ENCODE assay signal across 8 mouse cellular contexts in genomic region chr4:130878273-130879047, GRCm38 (mm10). TPM values are rescaled to one million over a fixed set of nuclear protein-coding genes. Genes with fewer than 3 reads are reported as not detected.
DNase-seq lines count a peak whose midpoint lies in the region; ATAC-seq and TF ChIP-seq lines count a peak whose summit lies in the region.

No protein-coding gene starts in this region.

- peaks cover 58% of the 10 kb centered on the region for H3K4me1 ChIP-seq in forebrain, embryonic 10.5 days
- H3K4me1 ChIP-seq in heart, embryonic 15.5 days (replicated peaks), result peaks cover 25% of the 10 kb centered on the region
- 0 out of 2 replicates have a peak, but pooled peaks cover 2% of the 10 kb centered on the region for H3K4me1 ChIP-seq in liver, embryonic 13.5 days (replicated peaks)
- H3K4me1 ChIP-seq in neural tube, embryonic 11.5 days (ENCODE audit: control insufficient read depth, insufficient read depth, low read length), result peaks cover 5% of the 10 kb centered on the region
- peaks cover 19% of the 10 kb centered on the region for H3K4me1 ChIP-seq in stomach, embryonic 16.5 days (ENCODE audit: control insufficient read depth, insufficient read depth, low read length)

- no peak overlapping the region for H3K4me3 ChIP-seq in C2C12 (ENCODE audit: insufficient read depth, poor library complexity, severe bottlenecking)
- peak overlapping the region; percentile 41 for H3K4me3 ChIP-seq in forebrain, embryonic 10.5 days
- H3K4me3 ChIP-seq in heart, embryonic 15.5 days, result peak overlapping the region; percentile 28
- no peak overlapping the region for H3K4me3 ChIP-seq in liver, embryonic 13.5 days (replicated peaks)
- no peak overlapping the region for H3K4me3 ChIP-seq in neural tube, embryonic 11.5 days (ENCODE audit: low read depth, low read length)
- peak overlapping the region; percentile 22; the same call in 1 of the 2 replicates for H3K4me3 ChIP-seq in stomach, embryonic 16.5 days (replicated peaks; ENCODE audit: low read length)

- no peak for TF ChIP-seq POLR2A in brain, embryonic 14.5 days (IDR thresholded peaks at IDR 0.05; ENCODE audit: borderline replicate concordance, extremely low read depth, insufficient read depth, insufficient read length, poor library complexity, severe bottlenecking)

- 6% methylated on average over 21 of the region's 21 CpGs for WGBS in forebrain, embryonic 10.5 days
- WGBS in heart, embryonic 15.5 days, result 8% methylated on average over 21 of the region's 21 CpGs
- 12% methylated on average over 21 of the region's 21 CpGs for WGBS in liver, embryonic 13.5 days (ENCODE audit: insufficient replicate concordance)
- WGBS in neural tube, embryonic 11.5 days, result 6% methylated on average over 21 of the region's 21 CpGs
- WGBS in stomach, embryonic 16.5 days, result 5% methylated on average over 21 of the region's 21 CpGs

- ATAC-seq in heart, embryonic 15.5 days (replicated peaks; ENCODE audit: insufficient number of reproducible peaks, insufficient read depth, low FRiP score, low read depth), result peak; percentile 54
- 0 out of 2 replicates have a peak, but pooled peaks have one; percentile 34 for ATAC-seq in liver, embryonic 13.5 days (ENCODE audit: low read depth)
- peak; percentile 75 for ATAC-seq in neural tube, embryonic 11.5 days (ENCODE audit: insufficient read depth, low FRiP score, low TSS enrichment)
- peak; percentile 70; the same call in 1 of the 2 replicates for ATAC-seq in stomach, embryonic 16.5 days (ENCODE audit: insufficient read depth, low FRiP score)

- no peaks in the 10 kb centered on the region for H3K79me3 ChIP-seq in C2C12 (ENCODE audit: low read depth)

- H3K9ac ChIP-seq in heart, embryonic 15.5 days, result peak overlapping the region; percentile 31; the same call in 1 of the 2 replicates
- H3K9ac ChIP-seq in liver, embryonic 13.5 days, result no peak overlapping the region
- H3K9ac ChIP-seq in neural tube, embryonic 11.5 days (ENCODE audit: low read length), result 0 out of 2 replicates have a peak overlapping the region, but pooled peaks have one; percentile 5
- H3K9ac ChIP-seq in stomach, embryonic 16.5 days (ENCODE audit: low read length), result peak overlapping the region; percentile 60

- peak; percentile 96 for DNase-seq in brain, embryonic 14.5 days (ENCODE audit: low read depth)
- DNase-seq in forebrain, embryonic 10.5 days (ENCODE audit: extremely low spot score, low spot score), result peak; percentile 91
- peak; percentile 89 for DNase-seq in kidney, postnatal 14 days
- peak; percentile 47 for DNase-seq in liver, embryonic 13.5 days
- DNase-seq in neural tube, embryonic 11.5 days (ENCODE audit: low spot score), result peak; percentile 88

- no peaks in the 10 kb centered on the region for H3K36me3 ChIP-seq in C2C12 (ENCODE audit: control insufficient read depth, insufficient read depth)
- no peaks in the 10 kb centered on the region for H3K36me3 ChIP-seq in forebrain, embryonic 10.5 days (replicated peaks)
- no peaks in the 10 kb centered on the region for H3K36me3 ChIP-seq in heart, embryonic 15.5 days
- no peaks in the 10 kb centered on the region for H3K36me3 ChIP-seq in liver, embryonic 13.5 days
- no peaks in the 10 kb centered on the region for H3K36me3 ChIP-seq in neural tube, embryonic 11.5 days (ENCODE audit: control insufficient read depth, insufficient read depth, low read length)
- H3K36me3 ChIP-seq in stomach, embryonic 16.5 days (ENCODE audit: control insufficient read depth, insufficient read depth, low read length), result no peaks in the 10 kb centered on the region

- peak overlapping the region; percentile 61 for H3ac ChIP-seq in C2C12 (ENCODE audit: control insufficient read depth, insufficient read length, low read depth)

- peak overlapping the region; percentile 65 for H3K4me2 ChIP-seq in heart, embryonic 15.5 days
- H3K4me2 ChIP-seq in liver, embryonic 13.5 days, result no peak overlapping the region
- H3K4me2 ChIP-seq in neural tube, embryonic 11.5 days (ENCODE audit: low read depth), result peak overlapping the region; percentile 31; the same call in 1 of the 2 replicates
- peak overlapping the region; percentile 55 for H3K4me2 ChIP-seq in stomach, embryonic 16.5 days (ENCODE audit: low read depth, low read length)

- no peaks in the 10 kb centered on the region for H3K79me2 ChIP-seq in C2C12 (ENCODE audit: control insufficient read depth, insufficient read depth)

- peak; percentile 48 for TF ChIP-seq CTCF in C2C12 (IDR thresholded peaks at IDR 0.05; ENCODE audit: control insufficient read depth, insufficient read depth, insufficient read length)
- TF ChIP-seq CTCF in brain, embryonic 14.5 days (IDR thresholded peaks at IDR 0.05; ENCODE audit: borderline replicate concordance, extremely low read depth, insufficient read depth, insufficient read length), result peak; percentile 90

- H3K27me3 ChIP-seq in C2C12 (ENCODE audit: control insufficient read depth, insufficient read depth, insufficient read length), result peaks cover 14% of the 10 kb centered on the region
- peaks cover 61% of the 10 kb centered on the region for H3K27me3 ChIP-seq in forebrain, embryonic 10.5 days (ENCODE audit: poor library complexity, severe bottlenecking)
- H3K27me3 ChIP-seq in heart, embryonic 15.5 days, result peaks cover 20% of the 10 kb centered on the region
- H3K27me3 ChIP-seq in liver, embryonic 13.5 days, result peaks cover 24% of the 10 kb centered on the region; the same call in 1 of the 2 replicates
- H3K27me3 ChIP-seq in neural tube, embryonic 11.5 days (ENCODE audit: control insufficient read depth, insufficient read depth, low read length), result peaks cover 6% of the 10 kb centered on the region; the same call in 1 of the 2 replicates
- H3K27me3 ChIP-seq in stomach, embryonic 16.5 days (ENCODE audit: control insufficient read depth, insufficient read depth, low read length), result peaks cover 7% of the 10 kb centered on the region; the same call in 1 of the 2 replicates

- H3K27ac ChIP-seq in forebrain, embryonic 10.5 days, result peak overlapping the region; percentile 82
- peak overlapping the region; percentile 69 for H3K27ac ChIP-seq in heart, embryonic 15.5 days
- no peak overlapping the region for H3K27ac ChIP-seq in liver, embryonic 13.5 days
- H3K27ac ChIP-seq in neural tube, embryonic 11.5 days (ENCODE audit: low read depth, low read length), result no peak overlapping the region
- peak overlapping the region; percentile 62 for H3K27ac ChIP-seq in stomach, embryonic 16.5 days (ENCODE audit: low read length)

- no peaks in the 10 kb centered on the region for H3K9me3 ChIP-seq in forebrain, embryonic 10.5 days
- H3K9me3 ChIP-seq in heart, embryonic 15.5 days (replicated peaks), result no peaks in the 10 kb centered on the region
- no peaks in the 10 kb centered on the region for H3K9me3 ChIP-seq in liver, embryonic 13.5 days (replicated peaks)
- no peaks in the 10 kb centered on the region for H3K9me3 ChIP-seq in neural tube, embryonic 11.5 days (ENCODE audit: control insufficient read depth, low read length)
- H3K9me3 ChIP-seq in stomach, embryonic 16.5 days (replicated peaks; ENCODE audit: control insufficient read depth, low read length), result no peaks in the 10 kb centered on the region

TF ChIP-seq in C2C12, 6 proteins besides CTCF, POLR2A, EP300 and RAD21:
- TF ChIP-seq MAX (IDR thresholded peaks at IDR 0.05) (no peak), MYOD1 (IDR thresholded peaks at IDR 0.05; ENCODE audit: control insufficient read depth, insufficient read length, low read depth) (no peak), USF1 (IDR thresholded peaks at IDR 0.05; ENCODE audit: low read depth) (no peak), MYOG (IDR thresholded peaks at IDR 0.05; ENCODE audit: control insufficient read depth, extremely low read depth, insufficient read length) (no peak), FOSL1 (IDR thresholded peaks at IDR 0.05; ENCODE audit: insufficient read depth, low read length, poor library complexity, severe bottlenecking) (no peak), CEBPB (IDR thresholded peaks at IDR 0.05; ENCODE audit: low read depth) (no peak)
TF ChIP-seq in C2C12: peak in this region for 0.

RNA-seq across cellular contexts. Expression of gene Laptm5, which starts 34.5 kb away (rescaled TPM):
- 0.08 TPM for polyA plus RNA-seq in C2C12 (2012; fragmentation: generic; extraction: Trizol)
- polyA plus RNA-seq in brain, embryonic 14.5 days (2012; rRNA removed), result 22.6 and 26.5 TPM in 2 replicates
- 16.7 and 17.1 TPM in 2 replicates for polyA plus RNA-seq in forebrain, embryonic 10.5 days (2016; fragmentation: Nextera tagmentation; extraction: Ambion mirVana)
- polyA plus RNA-seq in heart, embryonic 15.5 days (2015; fragmentation: Nextera tagmentation; extraction: Ambion mirVana), result 27.4 and 55.0 TPM in 2 replicates
- 54.1 and 58.3 TPM in 2 replicates for polyA plus RNA-seq in liver, embryonic 13.5 days (2015; fragmentation: Nextera tagmentation; extraction: Ambion mirVana)
- polyA plus RNA-seq in neural tube, embryonic 11.5 days (2014; fragmentation: Nextera tagmentation; extraction: Ambion mirVana), result 24.6 and 24.8 TPM in 2 replicates
- polyA plus RNA-seq in stomach, embryonic 16.5 days (2015; fragmentation: Nextera tagmentation; extraction: Ambion mirVana), result 47.9 and 50.5 TPM in 2 replicates

Comparison
In these comparisons a context has a peak if more than half of its experiments do, and no peak if none do; other contexts are left out.
1. H3K4me3 ChIP-seq: peak in forebrain, embryonic 10.5 days (single experiment), heart, embryonic 15.5 days (single experiment) and stomach, embryonic 16.5 days (single experiment); none in C2C12 (single experiment), liver, embryonic 13.5 days (single experiment) and neural tube, embryonic 11.5 days (single experiment).
2. H3K27ac ChIP-seq: peak in forebrain, embryonic 10.5 days (single experiment), heart, embryonic 15.5 days (single experiment) and stomach, embryonic 16.5 days (single experiment); none in liver, embryonic 13.5 days (single experiment) and neural tube, embryonic 11.5 days (single experiment).
3. RNA of gene Laptm5, which starts 34.5 kb away (polyA plus RNA-seq): 54.1 to 58.3 TPM in liver, embryonic 13.5 days, 47.9 to 50.5 TPM in stomach, embryonic 16.5 days, 27.4 to 55.0 TPM in heart, embryonic 15.5 days, 22.6 to 26.5 TPM in brain, embryonic 14.5 days, 24.6 to 24.8 TPM in neural tube, embryonic 11.5 days and 16.7 to 17.1 TPM in forebrain, embryonic 10.5 days; 0.08 TPM in C2C12 (single experiment); every median in the first group is over 10 times any median in the second.
4. Peak in every context shown above with its lines, with median percentiles within 50 percentile points of each other: DNase-seq and ATAC-seq.